Mouse (Mus musculus) heart, embryonic 11.5 days (tissue): ENCODE data around the gene Nlrp1b. TPM values are rescaled to one million over a fixed set of nuclear protein-coding genes. Genes with fewer than 3 reads are reported as not detected.

Experiments used
- ATAC-seq: fragments of 200-750 bp; cut with Nextera tagmentation; replicated peaks from 2 replicates; pipeline ENCODE4 v1.8.0; 2017; ENCODE audit warnings: moderate library complexity; ENCODE audit not compliant: insufficient number of reproducible peaks, low FRiP score, low TSS enrichment
- H3K27ac ChIP-seq: fragments of 300-500 bp; sonication (generic); 2 replicates; pipeline ENCODE4 v1.5.1; 2014; ENCODE audit warnings: mild to moderate bottlenecking, low read depth, low read length
- H3K27me3 ChIP-seq: fragments of 300-500 bp; sonication (generic); 2 replicates; pipeline ENCODE4 v1.6.1; 2014; ENCODE audit warnings: mild to moderate bottlenecking, low read length, mixed read lengths; ENCODE audit not compliant: control insufficient read depth, insufficient read depth
- H3K36me3 ChIP-seq: fragments of 300-500 bp; sonication (generic); 2 replicates; pipeline ENCODE4 v1.6.1; 2014; ENCODE audit warnings: mild to moderate bottlenecking, low read length, moderate library complexity, mixed read lengths; ENCODE audit not compliant: control insufficient read depth, insufficient read depth
- H3K4me1 ChIP-seq: fragments of 300-500 bp; sonication (generic); 2 replicates; pipeline ENCODE4 v1.6.1; 2014; ENCODE audit warnings: low read length; ENCODE audit not compliant: control insufficient read depth, insufficient read depth
- H3K4me2 ChIP-seq: fragments of 300-500 bp; sonication (generic); 2 replicates; pipeline ENCODE4 v1.6.1; 2014; ENCODE audit warnings: mild to moderate bottlenecking, moderate library complexity
- H3K4me3 ChIP-seq: fragments of 300-500 bp; sonication (generic); 2 replicates; pipeline ENCODE4 v1.5.1; 2014; ENCODE audit warnings: low read depth, low read length
- H3K9ac ChIP-seq: fragments of 300-500 bp; sonication (generic); 2 replicates; pipeline ENCODE4 v1.6.1; 2014; ENCODE audit warnings: mild to moderate bottlenecking, low read depth, low read length, moderate library complexity
- H3K9me3 ChIP-seq: fragments of 300-500 bp; sonication (generic); replicated peaks from 2 replicates; pipeline ENCODE4 v1.6.1; 2016; ENCODE audit warnings: low read length; ENCODE audit not compliant: control insufficient read depth
- WGBS: fragments of 180-500 bp; shearing (Covaris S2); extraction: QIAGEN DNeasy Blood & Tissue Kit; methylation state at CpG from one replicate; pipeline ENCODE4 v1.1.7; 2014; ENCODE audit not compliant: insufficient replicate concordance; 5-methylcytosine and 5-hydroxymethylcytosine counted together
- polyA plus RNA-seq: library from polyadenylated mRNA; unstranded; fragments of >200 nt; fragmentation: Nextera tagmentation; extraction: Ambion mirVana; gene quantifications from 2 replicates; pipeline ENCODE4 v1.2.1, GENCODE M21; 2014

Nlrp1b gene
- polyA plus RNA-seq = not detected in 2 replicates

GRCm38 (mm10) chr11:71230684-71231480, at the start of gene Nlrp1b:
Gene Nlrp1b (minus strand): TSS chr11:71230733.
- no peaks in the 10 kb centered on the region for H3K4me1 ChIP-seq
- no peaks in the 10 kb centered on the region for H3K27me3 ChIP-seq
- 60% methylated on average over 2 of the region's 2 CpGs for WGBS
- no peak within 1 kb of the TSS for H3K27ac ChIP-seq
- no peak within 1 kb of the TSS for H3K4me3 ChIP-seq
- H3K9ac ChIP-seq = no peak within 1 kb of the TSS
- no peaks in the 10 kb centered on the region for H3K36me3 ChIP-seq
- no peaks in the 10 kb centered on the region for H3K9me3 ChIP-seq
- ATAC-seq = no peak
- no peak within 1 kb of the TSS for H3K4me2 ChIP-seq

GRCm38 (mm10) chr11:71261036-71261435, 30.5 kb upstream of the Nlrp1b start:
- Histone ChIP-seq H3K9me3 (no peaks in the 10 kb centered on the region), H3K27ac (no peak overlapping the region), H3K4me3 (no peak overlapping the region), H3K36me3 (no peaks in the 10 kb centered on the region), H3K9ac (no peak overlapping the region), H3K4me2 (no peak overlapping the region), H3K27me3 (no peaks in the 10 kb centered on the region), H3K4me1 (no peaks in the 10 kb centered on the region)
- ATAC-seq = no peak
- 60% methylated on average over 3 of the region's 3 CpGs for WGBS

- Histone ChIP-seq H3K9me3 (no peaks in the 10 kb centered on the region), H3K4me2 (no peak overlapping the region), H3K9ac (no peak overlapping the region), H3K4me1 (no peaks in the 10 kb centered on the region), H3K27me3 (no peaks in the 10 kb centered on the region), H3K27ac (no peak overlapping the region), H3K4me3 (no peak overlapping the region), H3K36me3 (no peaks in the 10 kb centered on the region)
- WGBS = 64% methylated on average over 5 of the region's 5 CpGs
- no peak for ATAC-seq
Observed at GRCm38 (mm10) chr11:71251333-71251732, 20.8 kb upstream of the Nlrp1b start.

GRCm38 (mm10) chr11:71224614-71225013, 5.9 kb downstream of the Nlrp1b start:
- H3K27ac ChIP-seq = no peak overlapping the region
- H3K9me3 ChIP-seq = no peaks in the 10 kb centered on the region
- H3K4me2 ChIP-seq = no peak overlapping the region
- H3K4me1 ChIP-seq = no peaks in the 10 kb centered on the region
- 55% methylated on average over 2 of the region's 2 CpGs for WGBS
- H3K4me3 ChIP-seq = no peak overlapping the region
- ATAC-seq = no peak
- H3K27me3 ChIP-seq = no peaks in the 10 kb centered on the region
- no peak overlapping the region for H3K9ac ChIP-seq
- no peaks in the 10 kb centered on the region for H3K36me3 ChIP-seq

- 64% methylated on average over 4 of the region's 4 CpGs for WGBS
- Histone ChIP-seq H3K36me3 (no peaks in the 10 kb centered on the region), H3K4me3 (no peak overlapping the region), H3K4me1 (no peaks in the 10 kb centered on the region), H3K9ac (no peak overlapping the region), H3K27me3 (no peaks in the 10 kb centered on the region), H3K4me2 (no peak overlapping the region), H3K9me3 (no peaks in the 10 kb centered on the region), H3K27ac (no peak overlapping the region)
- no peak for ATAC-seq
Observed at GRCm38 (mm10) chr11:71202703-71203102, 27.8 kb downstream of the Nlrp1b start.

GRCm38 (mm10) chr11:71199349-71199748, 31.2 kb downstream of the Nlrp1b start:
- Histone ChIP-seq H3K27me3 (no peaks in the 10 kb centered on the region), H3K4me1 (no peaks in the 10 kb centered on the region), H3K4me2 (no peak overlapping the region), H3K9me3 (no peaks in the 10 kb centered on the region), H3K4me3 (no peak overlapping the region), H3K36me3 (no peaks in the 10 kb centered on the region), H3K27ac (no peak overlapping the region), H3K9ac (no peak overlapping the region)
- no peak for ATAC-seq
- WGBS = 79% methylated on average over 2 of the region's 2 CpGs

- Histone ChIP-seq H3K27me3 (no peaks in the 10 kb centered on the region), H3K9me3 (no peaks in the 10 kb centered on the region), H3K36me3 (no peaks in the 10 kb centered on the region), H3K27ac (no peak overlapping the region), H3K4me2 (no peak overlapping the region), H3K9ac (no peak overlapping the region), H3K4me3 (no peak overlapping the region), H3K4me1 (no peaks in the 10 kb centered on the region)
- ATAC-seq = no peak
- 54% methylated on average over 1 of the region's 1 CpGs for WGBS
Observed at GRCm38 (mm10) chr11:71169633-71170032, 60.9 kb downstream of the Nlrp1b start.

- Histone ChIP-seq H3K27me3 (no peaks in the 10 kb centered on the region), H3K9ac (no peak overlapping the region), H3K4me1 (no peaks in the 10 kb centered on the region), H3K27ac (no peak overlapping the region), H3K4me3 (no peak overlapping the region), H3K9me3 (no peaks in the 10 kb centered on the region), H3K4me2 (no peak overlapping the region), H3K36me3 (no peaks in the 10 kb centered on the region)
- no peak for ATAC-seq
- 48% methylated on average over 1 of the region's 1 CpGs for WGBS
Observed at GRCm38 (mm10) chr11:71164139-71164538, 66.4 kb downstream of the Nlrp1b start.
